13 mouse cellular contexts compared by ENCODE assay signal in the genomic region with DNA sequence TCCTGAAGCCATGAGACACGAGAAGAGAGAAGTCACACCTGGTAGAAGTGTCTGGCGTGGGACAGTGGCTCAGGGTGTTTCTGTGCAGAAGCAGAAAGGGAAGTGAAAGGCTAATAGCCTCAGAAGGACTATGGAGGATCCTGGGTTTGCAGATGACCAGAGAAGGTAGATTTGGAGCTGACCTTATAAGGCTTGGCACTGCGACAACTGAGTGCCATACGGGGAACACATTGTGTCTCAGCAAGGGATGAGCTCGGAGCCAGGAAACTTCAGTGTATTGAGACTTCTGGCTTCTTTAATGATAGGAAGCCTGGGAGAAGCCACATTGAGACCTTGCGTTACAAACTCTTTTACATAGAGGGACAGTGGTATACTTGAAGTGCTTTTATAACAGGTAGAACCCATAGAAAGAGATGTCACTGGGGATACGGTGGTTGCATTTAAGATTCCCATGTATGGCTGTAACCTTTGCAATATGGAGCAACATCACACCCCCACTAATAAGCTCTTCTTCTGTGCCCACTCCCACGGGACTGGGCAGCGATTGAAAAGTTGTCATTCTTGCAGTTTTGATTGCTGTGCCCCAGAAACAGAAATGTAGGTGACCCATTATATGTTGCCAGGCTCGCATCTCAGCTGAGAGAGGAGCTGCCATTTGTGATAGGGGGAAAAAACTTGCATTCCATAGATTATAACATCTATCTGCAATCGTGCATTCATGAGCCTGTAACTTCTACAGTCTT.
"Had no signal": no experiment of that assay in that cellular context is flagged by ENCODE, and none has a peak within 500 bp of the region (broad histone marks: within the 10 kb centered on the region; RNA-seq: fewer than 3 reads in every experiment).

No protein-coding gene starts in this region.

- H3K36me3 ChIP-seq: kidney, embryonic 15.5 days; limb, embryonic 15.5 days; liver, embryonic 13.5 days; lung, embryonic 15.5 days; midbrain, embryonic 12.5 days had no signal

- ATAC-seq: liver, postnatal 0 days; midbrain, embryonic 16.5 days had no signal

- H3K4me2 ChIP-seq: kidney, embryonic 15.5 days; limb, embryonic 15.5 days; liver, embryonic 13.5 days; lung, embryonic 15.5 days; midbrain, embryonic 12.5 days had no signal

- H3K27ac ChIP-seq: kidney, embryonic 15.5 days; left cerebral cortex, adult 2 months; limb, embryonic 15.5 days; liver, embryonic 13.5 days; lung, embryonic 15.5 days; midbrain, embryonic 12.5 days had no signal

- H3K27me3 ChIP-seq: kidney, embryonic 15.5 days; limb, embryonic 15.5 days; liver, embryonic 13.5 days; lung, embryonic 15.5 days; midbrain, embryonic 12.5 days had no signal

- H3K4me3 ChIP-seq: kidney, embryonic 15.5 days; left cerebral cortex, adult 2 months; limb, embryonic 15.5 days; liver, embryonic 13.5 days; lung, embryonic 15.5 days; midbrain, embryonic 12.5 days had no signal

- H3K4me1 ChIP-seq: kidney, embryonic 15.5 days; limb, embryonic 15.5 days; liver, embryonic 13.5 days; lung, embryonic 15.5 days; midbrain, embryonic 12.5 days had no signal

- H3K9me3 ChIP-seq: kidney, embryonic 15.5 days; limb, embryonic 15.5 days; liver, embryonic 13.5 days; lung, embryonic 15.5 days; midbrain, embryonic 12.5 days had no signal

- H3K9ac ChIP-seq: kidney, embryonic 15.5 days; limb, embryonic 15.5 days; liver, embryonic 13.5 days; liver, postnatal 0 days; lung, embryonic 15.5 days; midbrain, embryonic 12.5 days had no signal

- DNase-seq: kidney, postnatal 14 days; liver, embryonic 13.5 days; liver, postnatal 0 days; right cerebral cortex, postnatal 25 days; spleen, adult 18-20 months; thymus, adult 18-20 months; thymus, postnatal 14 days had no signal
